Mouse (Mus musculus) MEL (cell line): Measurements from ENCODE around the gene Prpsap1.

Experiments
- BHLHE40 ChIP-seq: IDR thresholded peaks from 2 replicates; pipeline ENCODE4 v1.6.1; 2012; ENCODE audit warnings: low read depth, mild to moderate bottlenecking, inconsistent platforms, low read length, improper control_type of control experiment, borderline replicate concordance
- CTCF ChIP-seq, 3 experiments: IDR thresholded peaks in 2 of 3; conservative IDR thresholded peaks in 1 of 3; 2 replicates each; pipeline ENCODE4 v1.5.1; 2011 to 2012; ENCODE audit warnings: low read length in 3 of 3, low read depth in 2 of 3, mild to moderate bottlenecking in 2 of 3, improper control_type of control experiment in 1 of 3, inconsistent platforms in 1 of 3, mixed read lengths in 1 of 3, moderate library complexity in 1 of 3; ENCODE audit not compliant: control insufficient read depth in 1 of 3, insufficient read depth in 1 of 3, poor library complexity in 1 of 3, severe bottlenecking in 1 of 3
- EP300 ChIP-seq, 2 experiments: IDR thresholded peaks; 2 replicates each; pipeline ENCODE4 v1.6.1; 2011; ENCODE audit warnings: improper control_type of control experiment in 2 of 2, low read length in 2 of 2, low read depth in 1 of 2, mild to moderate bottlenecking in 1 of 2
- NELFE ChIP-seq: IDR thresholded peaks from 2 replicates; pipeline ENCODE4 v1.6.1; 2011; ENCODE audit warnings: low read depth, low read length, improper control_type of control experiment
- POLR2A ChIP-seq, 2 experiments: IDR thresholded peaks; 2 replicates each; pipeline ENCODE4 v1.6.1; 2011 to 2012; ENCODE audit warnings: low read length in 2 of 2, mild to moderate bottlenecking in 2 of 2, control low read depth in 1 of 2, improper control_type of control experiment in 1 of 2, low read depth in 1 of 2, moderate library complexity in 1 of 2; ENCODE audit not compliant: control insufficient read depth in 1 of 2, insufficient read depth in 1 of 2, poor library complexity in 1 of 2
- POLR2AphosphoS5 ChIP-seq: IDR thresholded peaks from 2 replicates; pipeline ENCODE4 v1.6.1; 2012; ENCODE audit warnings: low read depth, borderline replicate concordance, mild to moderate bottlenecking, inconsistent platforms, low read length, moderate library complexity, mixed read lengths

DNA sequence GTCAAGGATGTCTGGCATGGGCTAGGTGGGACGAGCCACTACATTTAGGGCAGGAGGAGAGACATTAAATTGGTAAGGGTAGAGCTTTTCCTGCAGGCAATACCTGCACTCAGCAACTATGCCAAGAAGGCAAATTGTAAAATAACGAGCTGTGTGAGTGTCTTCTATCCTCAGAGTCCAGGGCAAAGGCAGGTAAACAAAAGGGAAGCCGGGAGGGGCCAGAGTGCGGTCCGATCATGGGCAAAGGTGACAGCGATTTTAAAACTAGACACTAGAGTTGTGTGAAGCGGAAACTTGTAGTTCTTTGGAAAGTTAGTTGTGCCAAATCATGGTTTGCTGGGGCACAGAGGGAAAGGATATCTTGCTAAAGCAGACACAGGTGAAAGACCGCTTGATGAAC, 9.7 kb downstream of the Prpsap1 start:
- TF ChIP-seq CTCF (IDR thresholded peaks at IDR 0.05 in 2 of 3, conservative IDR thresholded peaks at IDR 0.05 in 1 of 3; ENCODE audit: control insufficient read depth in 1 of 3, insufficient read depth in 1 of 3, low read depth in 2 of 3, low read length in 3 of 3, poor library complexity in 1 of 3, severe bottlenecking in 1 of 3) (no peak), NELFE (no peak), BHLHE40 (no peak), POLR2A (IDR thresholded peaks at IDR 0.05; ENCODE audit: control insufficient read depth in 1 of 2, insufficient read depth in 1 of 2, low read depth in 1 of 2, low read length in 2 of 2, poor library complexity in 1 of 2) (no peak), POLR2AphosphoS5 (no peak), EP300 (IDR thresholded peaks at IDR 0.05; ENCODE audit: low read depth in 1 of 2, low read length in 2 of 2) (no peak)
